Mouse (Mus musculus): ENCODE results near the gene Pitpna.
"Not testable (repeated sequence)": the region's sequence is repeated elsewhere in the genome, so short reads cannot be mapped to it uniquely, and the experiment has no call there.

Gene Pitpna

DNA sequence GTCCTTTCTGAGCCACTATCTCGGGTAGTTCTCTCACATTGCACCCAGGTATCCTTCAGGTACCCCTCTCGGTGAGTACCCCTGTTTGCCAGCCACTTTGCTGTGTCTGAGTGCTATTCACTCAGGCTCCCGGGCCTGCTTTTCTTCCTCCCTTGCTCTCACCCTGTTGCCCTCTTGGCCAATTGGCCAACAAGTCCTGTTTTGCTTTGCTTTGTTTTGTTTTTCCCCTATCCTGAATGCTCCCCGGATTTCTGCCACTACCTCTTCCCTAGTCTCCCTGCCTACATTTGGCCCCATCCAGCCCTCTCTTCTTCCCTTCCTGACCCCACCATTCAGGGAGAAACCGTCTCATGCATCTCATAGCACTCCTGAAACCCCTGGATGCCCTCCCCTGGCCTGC lies 1.9 kb upstream of the Pitpna start:
- ATAC-seq (ENCODE audit: insufficient number of reproducible peaks, low FRiP score, low TSS enrichment), result no peak

DNA sequence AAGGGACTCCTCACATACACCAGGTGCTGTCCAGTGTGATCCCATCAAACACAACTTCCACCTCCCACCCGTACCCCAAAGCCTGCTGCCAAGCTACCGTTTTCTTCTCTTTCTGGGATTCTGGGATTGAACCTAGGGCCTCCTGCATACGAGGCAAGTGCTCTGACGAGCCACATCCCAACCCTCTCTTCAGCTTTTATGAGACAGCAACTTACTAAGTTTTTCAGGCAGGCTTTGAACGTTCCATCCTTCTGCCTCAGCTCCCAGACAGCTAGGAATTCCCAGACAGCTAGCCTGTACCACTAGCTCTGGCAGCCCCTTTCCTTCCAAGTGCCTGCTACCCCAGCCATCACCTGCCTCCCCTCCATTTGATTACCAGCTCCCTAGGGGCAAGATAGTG lies 934 bp upstream of the Pitpna start:
- ATAC-seq (ENCODE audit: insufficient number of reproducible peaks, low FRiP score, low TSS enrichment), result no peak

DNA sequence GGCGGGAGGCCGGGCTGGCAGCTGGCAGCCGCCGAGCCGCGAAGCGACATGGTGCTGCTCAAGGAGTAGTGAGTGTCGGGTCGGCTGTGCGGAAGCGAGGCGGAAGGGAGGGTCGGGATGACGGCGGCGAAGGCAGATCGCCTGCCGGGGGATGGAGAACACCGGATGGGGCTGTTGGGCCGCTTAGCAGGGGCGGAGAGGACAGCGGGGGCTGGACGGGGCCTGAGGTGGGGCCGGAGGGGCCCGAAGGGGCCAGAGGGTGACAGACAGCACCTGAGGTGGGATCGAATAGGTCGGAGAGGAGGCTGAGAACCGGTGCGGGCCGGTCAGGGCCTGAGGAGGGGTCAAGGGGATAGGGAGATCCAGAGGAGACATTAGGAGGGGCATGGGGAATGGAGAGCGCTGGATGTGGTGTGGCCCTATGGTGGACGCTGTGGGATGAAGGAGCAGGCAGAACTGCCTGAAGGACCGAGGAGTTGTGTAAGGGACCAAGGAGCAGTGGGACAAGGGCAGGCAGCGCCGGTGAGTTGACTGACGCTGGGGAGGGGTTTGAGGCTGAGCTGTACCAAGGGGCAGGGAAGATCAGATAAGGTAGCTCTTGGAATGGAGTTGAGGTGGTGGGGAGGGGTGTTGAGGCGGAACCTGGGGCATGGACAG lies 516 bp downstream of the Pitpna start:
- no peak; the same call in 1 of the 2 replicates for ATAC-seq (ENCODE audit: insufficient number of reproducible peaks, low FRiP score, low TSS enrichment)

DNA sequence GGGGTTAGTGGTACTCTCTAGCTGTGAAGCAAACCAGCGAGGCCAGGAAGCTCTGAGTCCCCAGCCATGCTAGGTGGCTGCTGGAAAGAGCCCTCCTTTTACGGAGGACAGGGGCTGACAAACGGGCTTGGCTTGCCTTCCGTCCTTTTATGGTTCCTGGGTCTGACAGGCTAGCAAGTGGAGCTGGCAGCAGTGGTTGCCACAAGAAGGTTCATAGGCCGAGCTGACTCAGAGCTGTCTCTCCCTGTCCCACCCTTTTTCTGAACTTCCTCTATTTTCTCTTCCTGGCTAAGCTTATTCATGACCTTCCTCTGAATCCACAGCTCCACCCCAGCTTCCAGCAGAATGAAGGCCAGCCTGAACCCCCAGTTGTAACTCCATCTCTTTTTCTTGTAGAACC lies 4.7 kb downstream of the Pitpna start:
- no peak for ATAC-seq (ENCODE audit: insufficient number of reproducible peaks, low FRiP score, low TSS enrichment)

DNA sequence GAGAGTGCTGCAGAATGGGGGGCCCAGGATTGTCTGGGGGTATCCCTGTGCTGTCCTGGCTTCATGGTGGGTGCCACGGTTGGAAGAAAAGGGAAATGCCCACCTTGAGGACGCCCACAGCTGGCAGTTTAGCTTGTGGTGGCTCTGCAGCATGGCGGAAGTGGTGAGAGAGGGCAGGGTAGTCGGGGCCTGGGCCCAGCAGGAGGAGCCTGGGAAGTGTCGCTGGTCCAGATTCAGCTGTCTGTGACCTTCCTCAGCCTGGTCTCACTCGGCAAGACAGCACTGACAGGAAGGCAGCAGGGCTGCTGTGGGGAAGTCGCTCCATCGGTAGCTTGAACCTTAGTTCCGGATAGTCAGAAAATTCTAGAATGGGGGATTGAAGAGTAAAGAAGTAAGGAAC lies 6.5 kb downstream of the Pitpna start:
- ATAC-seq (ENCODE audit: insufficient number of reproducible peaks, low FRiP score, low TSS enrichment), result no peak

DNA sequence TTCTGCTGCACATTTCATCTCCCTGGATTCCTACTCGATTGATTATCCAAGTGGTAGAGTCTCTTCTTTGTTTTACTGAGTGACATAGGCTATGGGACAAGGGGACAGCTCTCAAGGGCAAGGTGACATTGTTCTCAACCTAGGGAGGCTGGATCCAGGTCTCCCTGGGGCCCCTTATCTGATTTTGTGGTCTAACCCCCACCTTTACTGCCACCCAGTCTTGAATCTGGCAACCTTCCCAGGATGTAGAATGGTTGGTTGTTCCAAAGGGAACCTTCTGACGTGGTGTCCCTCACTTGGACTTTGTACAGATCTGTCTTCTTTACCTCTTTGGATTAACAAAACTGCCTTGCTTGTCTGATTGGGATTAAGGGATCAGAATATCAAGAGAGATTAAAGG lies 7.5 kb downstream of the Pitpna start:
- no peak for ATAC-seq (ENCODE audit: insufficient number of reproducible peaks, low FRiP score, low TSS enrichment)

DNA sequence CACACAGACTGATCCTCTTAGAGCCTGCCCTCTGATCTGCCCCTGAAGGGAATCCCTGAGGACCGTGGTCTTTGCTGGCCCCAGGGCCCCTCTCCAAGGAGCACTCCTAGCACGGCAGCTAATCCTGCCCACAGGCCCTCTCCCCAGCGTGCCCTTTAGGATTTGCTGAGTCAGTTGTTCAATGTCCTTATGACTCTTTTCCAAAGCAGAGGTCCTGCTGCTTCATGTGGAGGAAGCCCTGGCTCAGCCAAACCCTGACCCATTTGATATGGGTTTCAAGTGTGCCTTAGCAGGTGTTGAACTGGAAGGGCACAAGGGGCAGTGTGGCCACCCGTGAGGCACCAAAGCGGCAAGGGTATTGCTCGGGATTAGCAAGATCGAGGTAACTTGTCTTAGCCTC lies 7.9 kb downstream of the Pitpna start:
- ATAC-seq (ENCODE audit: insufficient number of reproducible peaks, low FRiP score, low TSS enrichment), result no peak; the same call in 1 of the 2 replicates

DNA sequence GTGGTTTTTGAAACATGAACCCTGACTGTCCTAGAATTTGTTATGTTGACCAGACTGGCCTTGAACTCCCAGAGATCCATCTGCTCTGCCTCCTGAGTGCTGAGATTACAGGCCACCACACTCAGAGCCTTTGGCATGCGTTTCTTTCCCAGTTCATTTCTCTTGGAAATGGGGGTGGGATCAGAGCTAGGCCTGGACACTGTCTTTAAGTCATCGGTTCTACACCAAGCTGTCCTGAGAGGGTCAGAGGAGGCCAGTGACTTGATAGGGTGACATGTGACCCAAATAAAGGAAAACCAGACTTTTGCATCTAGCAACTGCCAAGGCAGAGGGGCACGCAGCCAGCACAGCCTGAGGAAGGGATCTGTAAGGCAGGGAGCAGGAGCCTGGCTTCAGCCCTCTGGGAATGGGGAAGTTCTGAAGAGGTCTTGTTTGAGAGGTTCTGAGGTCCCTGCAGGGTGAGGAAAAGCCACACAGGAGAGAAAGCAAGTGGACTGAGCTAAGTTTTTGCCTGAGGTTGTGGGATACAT lies 8.9 kb downstream of the Pitpna start:
- no peak for ATAC-seq (ENCODE audit: insufficient number of reproducible peaks, low FRiP score, low TSS enrichment)

DNA sequence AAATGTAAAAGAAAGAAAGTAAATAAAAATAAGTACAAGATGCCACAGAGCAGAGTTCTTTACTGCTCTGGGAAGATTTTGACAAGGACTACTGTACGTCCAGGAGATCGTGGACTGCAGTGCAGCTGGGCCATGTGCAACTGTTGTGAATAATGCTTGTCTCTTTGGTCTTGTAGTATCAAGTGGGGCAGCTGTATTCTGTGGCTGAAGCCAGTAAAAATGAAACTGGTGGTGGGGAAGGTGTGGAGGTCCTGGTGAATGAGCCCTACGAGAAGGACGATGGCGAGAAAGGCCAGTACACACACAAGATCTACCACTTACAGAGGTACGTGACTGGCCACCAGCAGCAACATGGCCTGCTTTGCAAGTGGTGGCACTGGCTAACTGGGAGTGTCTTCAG lies 10.1 kb downstream of the Pitpna start:
- ATAC-seq (ENCODE audit: insufficient number of reproducible peaks, low FRiP score, low TSS enrichment), result no peak

DNA sequence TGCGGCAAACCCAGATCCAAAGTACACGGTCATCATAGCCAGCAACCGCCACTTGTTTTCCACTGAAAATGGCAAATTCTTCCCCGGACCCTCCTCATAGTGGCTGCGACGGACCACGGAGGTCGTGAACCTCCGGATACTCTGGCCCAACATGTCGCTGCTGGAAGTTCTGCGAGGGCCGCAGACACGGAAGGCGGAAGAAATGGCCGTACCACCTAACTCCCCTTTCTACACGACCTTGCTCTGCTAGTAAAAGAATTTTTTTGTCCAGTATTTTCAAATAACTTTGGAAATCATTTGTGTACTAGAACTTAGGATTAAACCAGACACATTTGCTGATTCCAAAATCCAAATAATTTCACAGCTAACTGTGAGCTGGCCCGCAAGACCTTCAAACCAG lies 11.9 kb downstream of the Pitpna start:
- ATAC-seq (ENCODE audit: insufficient number of reproducible peaks, low FRiP score, low TSS enrichment), result not testable (repeated sequence)

DNA sequence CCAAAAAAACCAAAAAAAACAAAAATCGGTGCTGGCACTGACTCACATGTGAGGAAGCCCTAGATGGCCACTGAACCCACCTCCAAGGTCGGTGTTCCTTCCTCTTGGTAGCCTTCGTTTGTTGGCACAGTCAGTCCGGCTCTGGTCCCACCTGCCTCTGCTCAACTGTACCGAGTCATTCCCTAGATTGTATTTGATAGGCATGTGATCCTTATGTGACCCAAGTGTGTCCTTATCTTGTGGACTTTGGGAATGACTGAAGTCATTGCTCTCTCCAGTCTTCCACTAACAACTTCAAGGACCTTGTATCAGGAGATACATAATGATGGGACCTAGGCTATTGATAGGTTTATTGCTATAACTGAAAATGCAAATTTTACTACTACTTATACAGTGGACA lies 16.9 kb downstream of the Pitpna start:
- ATAC-seq (ENCODE audit: insufficient number of reproducible peaks, low FRiP score, low TSS enrichment), result no peak

DNA sequence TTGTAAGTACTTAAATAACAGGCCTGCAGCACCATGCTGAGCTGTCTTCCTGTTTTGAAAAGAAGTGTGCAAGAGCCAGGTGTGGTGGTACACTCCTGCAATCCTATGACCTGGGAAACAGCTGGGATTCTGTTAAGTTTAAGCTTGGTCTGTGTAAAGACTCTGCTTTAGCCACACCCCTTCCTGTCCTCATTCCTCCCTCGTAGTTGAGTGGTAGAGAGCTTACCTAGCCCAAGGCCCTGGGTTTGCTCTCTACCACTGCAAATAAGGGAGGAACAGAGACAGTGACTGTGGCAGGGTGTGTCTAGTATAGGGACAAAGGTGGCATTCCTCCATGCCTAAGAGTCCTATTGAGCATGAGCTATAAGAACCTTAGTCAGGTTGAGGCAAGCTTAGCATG lies 17.4 kb downstream of the Pitpna start:
- no peak for ATAC-seq (ENCODE audit: insufficient number of reproducible peaks, low FRiP score, low TSS enrichment)

DNA sequence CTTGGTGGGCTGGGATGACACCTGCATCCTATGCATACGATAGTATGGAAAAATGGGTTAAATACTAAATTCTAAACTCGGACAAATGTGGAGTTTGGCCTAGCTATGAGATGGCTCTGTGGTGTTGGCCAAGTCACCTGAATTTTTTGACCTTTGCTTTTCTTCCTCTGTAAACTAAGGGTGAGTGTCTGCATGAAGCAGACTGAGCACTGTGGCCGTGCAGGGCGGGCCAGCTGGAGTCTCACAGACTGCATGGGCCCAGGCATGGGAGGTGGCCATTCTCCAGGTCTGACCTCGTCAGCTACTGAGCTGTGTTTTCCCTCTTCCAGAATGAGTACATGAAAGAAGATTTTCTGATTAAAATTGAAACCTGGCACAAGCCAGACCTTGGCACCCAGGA lies 20.9 kb downstream of the Pitpna start:
- no peak for ATAC-seq (ENCODE audit: insufficient number of reproducible peaks, low FRiP score, low TSS enrichment)

DNA sequence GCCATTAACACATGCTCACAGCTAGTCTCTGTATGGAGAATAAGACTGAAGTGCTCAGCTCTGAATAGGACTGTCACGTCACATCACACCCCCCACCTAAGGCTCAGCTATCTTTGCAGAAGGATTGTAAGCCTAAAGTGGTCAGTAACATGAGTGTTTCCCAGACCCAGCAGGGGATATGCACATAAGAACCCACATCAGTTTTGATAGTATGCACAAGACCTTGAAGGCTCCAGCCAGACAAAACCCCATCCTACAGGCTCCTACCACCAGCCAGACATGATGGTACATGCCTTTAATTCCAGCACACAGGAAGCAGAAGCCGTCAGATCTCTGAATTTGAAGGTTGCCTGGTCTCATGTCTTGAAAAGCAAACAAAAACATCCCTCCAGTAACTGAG lies 22.1 kb downstream of the Pitpna start:
- no peak for ATAC-seq (ENCODE audit: insufficient number of reproducible peaks, low FRiP score, low TSS enrichment)

DNA sequence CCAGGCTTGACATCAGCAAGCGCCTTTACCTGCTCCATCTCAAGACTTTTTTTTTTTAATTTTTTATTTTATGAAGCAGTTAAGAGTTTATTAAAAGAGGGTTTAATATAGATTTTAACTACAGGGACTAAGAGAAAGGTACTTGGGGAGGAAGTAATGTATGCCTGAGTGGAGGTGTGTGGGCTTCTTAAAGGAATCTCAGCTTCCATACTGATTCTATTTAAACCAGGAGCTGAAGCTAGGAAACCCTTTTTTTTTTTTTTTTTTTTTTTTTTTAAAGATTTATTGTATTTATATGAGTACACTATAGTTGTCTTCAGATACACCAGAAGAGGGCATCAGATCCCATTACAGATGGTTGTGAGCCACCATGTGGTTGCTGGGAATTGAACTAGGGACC lies 26.9 kb downstream of the Pitpna start:
- no peak for ATAC-seq (ENCODE audit: insufficient number of reproducible peaks, low FRiP score, low TSS enrichment)

DNA sequence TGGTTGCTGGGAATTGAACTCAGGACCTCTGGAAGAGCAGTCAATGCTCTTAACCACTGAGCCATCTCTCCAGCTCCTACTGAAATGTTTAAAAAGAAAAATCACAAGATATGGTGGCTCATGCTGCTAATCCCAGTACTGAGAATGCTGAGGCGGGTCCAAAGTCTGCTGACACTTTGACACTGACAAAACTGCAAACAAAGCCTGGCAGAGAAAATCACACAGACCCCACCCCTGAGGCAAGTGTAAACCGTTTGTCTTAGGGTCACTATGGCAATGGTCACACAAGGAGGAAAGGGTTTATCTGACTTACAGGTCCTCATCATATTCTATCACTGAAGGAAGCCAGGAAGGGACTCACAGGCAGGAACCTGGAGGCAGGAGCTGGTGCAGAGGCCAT lies 27.7 kb downstream of the Pitpna start:
- no peak for ATAC-seq (ENCODE audit: insufficient number of reproducible peaks, low FRiP score, low TSS enrichment)

DNA sequence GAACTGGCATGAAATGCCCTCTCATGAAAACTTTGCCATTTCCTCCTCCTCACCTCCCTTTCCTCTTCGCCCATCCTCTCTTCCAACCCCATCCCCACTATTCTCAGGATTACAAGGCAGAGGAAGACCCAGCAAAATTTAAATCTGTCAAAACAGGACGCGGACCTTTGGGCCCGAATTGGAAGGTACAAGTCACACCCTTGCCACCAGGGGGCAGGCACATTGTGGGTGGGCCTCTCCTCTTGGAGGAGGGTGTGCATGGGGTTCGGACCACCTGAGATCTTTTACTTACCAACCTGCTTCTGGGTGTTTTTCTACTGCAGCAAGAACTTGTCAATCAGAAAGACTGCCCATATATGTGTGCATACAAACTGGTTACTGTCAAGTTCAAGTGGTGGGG lies 31.2 kb downstream of the Pitpna start:
- ATAC-seq (ENCODE audit: insufficient number of reproducible peaks, low FRiP score, low TSS enrichment), result no peak

DNA sequence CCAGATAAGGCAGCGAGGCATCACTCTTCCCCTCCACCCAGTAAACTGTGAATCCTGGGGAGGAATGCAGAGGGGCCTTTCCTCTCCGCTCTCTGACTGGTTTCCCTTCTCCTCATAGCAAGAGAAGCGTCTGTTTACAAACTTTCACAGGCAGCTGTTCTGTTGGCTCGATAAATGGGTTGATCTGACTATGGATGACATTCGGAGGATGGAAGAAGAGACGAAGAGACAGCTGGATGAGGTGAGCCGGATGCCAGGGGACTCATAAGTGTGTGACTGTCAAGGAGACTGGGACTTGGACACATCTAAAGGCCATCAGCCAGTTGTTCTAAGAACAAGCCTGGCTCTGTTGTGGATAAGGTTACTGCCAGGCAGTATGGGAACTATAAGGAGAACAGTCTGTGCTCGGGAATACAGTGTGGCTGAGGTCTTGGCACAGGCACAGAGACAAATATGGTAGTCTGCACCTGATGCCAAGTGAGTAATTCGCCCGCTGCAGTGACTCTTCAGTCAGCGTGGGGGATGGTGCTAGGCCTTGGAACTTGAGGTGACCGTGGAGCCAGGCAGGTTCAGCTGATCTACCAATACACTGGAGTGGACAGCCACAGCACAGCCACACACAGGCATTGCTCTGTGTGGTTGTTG lies 32.4 kb downstream of the Pitpna start:
- peak; percentile 72; the same call in 1 of the 2 replicates for ATAC-seq (ENCODE audit: insufficient number of reproducible peaks, low FRiP score, low TSS enrichment)

DNA sequence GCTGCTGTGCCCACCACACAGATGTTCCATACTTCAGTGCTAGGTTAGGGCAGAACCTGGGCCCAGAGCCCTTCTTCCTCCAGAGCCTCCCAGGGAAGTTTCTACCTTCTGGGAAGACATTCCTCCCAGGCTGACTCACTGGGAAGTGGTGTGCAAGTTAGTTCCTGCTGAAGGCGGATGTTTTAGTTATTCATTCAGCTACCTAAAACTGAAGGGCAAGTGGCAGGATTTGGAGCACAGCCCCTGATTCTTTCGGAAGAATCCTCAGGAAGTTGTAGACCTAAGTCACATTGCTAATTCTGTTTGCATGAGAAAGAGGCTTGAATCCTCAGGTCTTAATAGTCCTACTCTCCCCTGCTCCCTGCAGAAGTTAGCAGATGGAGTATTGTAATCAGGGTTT lies 33.5 kb downstream of the Pitpna start:
- ATAC-seq (ENCODE audit: insufficient number of reproducible peaks, low FRiP score, low TSS enrichment), result no peak

DNA sequence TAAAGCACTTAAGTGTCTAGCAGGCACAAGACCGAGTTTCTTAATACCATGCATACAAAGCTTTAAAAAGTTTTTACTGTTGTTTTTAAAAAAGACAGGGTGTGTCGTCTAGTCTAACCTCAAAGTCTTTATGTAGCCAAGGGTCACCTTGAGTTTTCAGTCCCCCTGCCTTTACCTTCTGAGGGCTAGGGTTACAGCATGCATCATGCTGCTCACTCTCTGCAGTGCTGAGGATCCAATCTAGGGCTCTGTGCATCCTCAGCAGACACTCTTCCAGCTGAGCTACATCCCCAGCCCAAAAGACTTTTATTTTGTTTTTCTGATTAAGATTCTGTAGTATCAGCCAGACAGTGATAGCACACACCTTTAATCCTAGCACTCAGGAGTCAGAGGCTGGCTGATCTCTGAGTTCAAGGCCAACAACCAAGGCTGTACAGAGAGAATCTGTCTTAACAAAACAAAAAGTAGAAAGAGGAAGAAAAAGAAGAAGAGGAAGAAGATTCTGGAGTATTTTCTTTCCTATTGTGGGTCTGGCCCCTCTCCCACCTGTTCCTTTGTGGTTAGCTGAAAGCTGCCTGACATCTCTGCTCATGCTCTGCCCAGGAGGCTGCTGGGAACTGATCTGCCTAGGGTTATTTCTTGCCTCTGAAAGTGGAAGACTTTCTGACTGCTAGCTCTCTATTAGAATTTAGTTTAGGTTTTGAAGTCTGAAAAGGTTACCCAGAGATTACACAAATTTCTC lies 34.9 kb downstream of the Pitpna start:
- ATAC-seq (ENCODE audit: insufficient number of reproducible peaks, low FRiP score, low TSS enrichment), result no peak

DNA sequence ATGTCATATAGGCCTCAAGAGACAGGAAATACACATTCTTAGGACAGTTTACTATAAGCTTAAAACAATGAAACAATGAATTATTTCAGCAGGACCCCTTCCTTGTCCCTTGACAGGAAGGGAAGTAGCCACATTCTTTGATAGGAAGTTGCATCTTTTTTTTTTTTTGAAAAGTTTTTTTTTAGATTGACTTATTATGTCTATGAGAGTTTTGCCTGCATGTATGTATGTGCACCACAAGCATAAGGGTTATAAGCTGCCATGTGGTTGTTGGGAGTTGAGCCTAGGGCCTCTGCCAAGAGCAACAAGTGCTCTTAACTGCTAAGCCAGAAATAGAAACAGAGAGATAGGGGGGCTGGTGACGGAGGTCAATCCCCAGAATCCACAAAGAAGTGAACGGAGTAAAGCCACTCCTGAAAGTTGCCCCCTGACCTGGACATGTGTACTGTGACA lies 36.2 kb downstream of the Pitpna start:
- no peak for ATAC-seq (ENCODE audit: insufficient number of reproducible peaks, low FRiP score, low TSS enrichment)
